Mouse (Mus musculus) testis, adult 2 months (tissue): Measurements from ENCODE around the gene Pgpep1l.

ENCODE experiments used
- CTCF ChIP-seq: fragments of 200-500 bp; IDR thresholded peaks from 2 replicates; pipeline ENCODE4 v1.5.1; 2012; ENCODE audit warnings: low read depth, mild to moderate bottlenecking, inconsistent platforms, low read length, moderate library complexity; ENCODE audit not compliant: control insufficient read depth, insufficient read depth, insufficient replicate concordance
- POLR2A ChIP-seq: fragments of 200-500 bp; IDR thresholded peaks from 2 replicates; pipeline ENCODE4 v1.6.1; 2012; ENCODE audit warnings: low read depth, mild to moderate bottlenecking, inconsistent platforms, low read length, moderate library complexity; ENCODE audit not compliant: control insufficient read depth

- TF ChIP-seq CTCF, result no peak
- no peak for TF ChIP-seq POLR2A
Observed at GRCm38 (mm10) chr7:68209039-68209438, 55.0 kb downstream of the Pgpep1l start.
